Mouse (Mus musculus): ENCODE measurements around the gene Slc23a4. TPM values are rescaled to one million over a fixed set of nuclear protein-coding genes. Genes with fewer than 3 reads are reported as not detected.

Slc23a4 gene
- total RNA-seq (2015) (0.36 TPM in 1 of 2 replicates, not detected in the other), total RNA-seq (2017) (0.11 and 0.73 TPM in 2 replicates)

GRCm38 (mm10) chr6:34988081-34988761, at the start of gene Slc23a4:
Gene Slc23a4, minus strand, starts transcription at chr6:34988404.
- ATAC-seq (ENCODE audit: poor library complexity, severe bottlenecking) = 0 out of 2 replicates have a peak, but pooled peaks have one; percentile 21

GRCm38 (mm10) chr6:35033341-35033740, 45.1 kb upstream of the Slc23a4 start:
- no peak for ATAC-seq (ENCODE audit: poor library complexity, severe bottlenecking)

- ATAC-seq (ENCODE audit: poor library complexity, severe bottlenecking) = no peak
Measured at GRCm38 (mm10) chr6:35032704-35033103, 44.5 kb upstream of the Slc23a4 start.

- ATAC-seq (ENCODE audit: poor library complexity, severe bottlenecking) = no peak
Measured at GRCm38 (mm10) chr6:35030811-35031210, 42.6 kb upstream of the Slc23a4 start.

- ATAC-seq (ENCODE audit: poor library complexity, severe bottlenecking) = no peak
Measured at GRCm38 (mm10) chr6:35030226-35030625, 42.0 kb upstream of the Slc23a4 start.

GRCm38 (mm10) chr6:35028023-35028422, 39.8 kb upstream of the Slc23a4 start:
- no peak for ATAC-seq (ENCODE audit: poor library complexity, severe bottlenecking)

GRCm38 (mm10) chr6:35027257-35027656, 39.1 kb upstream of the Slc23a4 start:
- ATAC-seq (ENCODE audit: poor library complexity, severe bottlenecking) = no peak

GRCm38 (mm10) chr6:35016624-35017023, 28.4 kb upstream of the Slc23a4 start:
- no peak for ATAC-seq (ENCODE audit: poor library complexity, severe bottlenecking)

- ATAC-seq (ENCODE audit: poor library complexity, severe bottlenecking) = no peak
Measured at GRCm38 (mm10) chr6:35011953-35012352, 23.7 kb upstream of the Slc23a4 start.

- no peak for ATAC-seq (ENCODE audit: poor library complexity, severe bottlenecking)
Measured at GRCm38 (mm10) chr6:35010705-35011104, 22.5 kb upstream of the Slc23a4 start.

GRCm38 (mm10) chr6:35002261-35002669, 14.1 kb upstream of the Slc23a4 start:
- no peak for ATAC-seq (ENCODE audit: poor library complexity, severe bottlenecking)

GRCm38 (mm10) chr6:34999101-34999500, 10.9 kb upstream of the Slc23a4 start:
- ATAC-seq (ENCODE audit: poor library complexity, severe bottlenecking) = no peak

- no peak for ATAC-seq (ENCODE audit: poor library complexity, severe bottlenecking)
Measured at GRCm38 (mm10) chr6:34996496-34996895, 8.3 kb upstream of the Slc23a4 start.

GRCm38 (mm10) chr6:34995265-34995681, 7.1 kb upstream of the Slc23a4 start:
- ATAC-seq (ENCODE audit: poor library complexity, severe bottlenecking) = peak; percentile 92

GRCm38 (mm10) chr6:34994692-34995091, 6.5 kb upstream of the Slc23a4 start:
- ATAC-seq (ENCODE audit: poor library complexity, severe bottlenecking) = peak; percentile 26

- no peak for ATAC-seq (ENCODE audit: poor library complexity, severe bottlenecking)
Measured at GRCm38 (mm10) chr6:34989263-34989662, 1.1 kb upstream of the Slc23a4 start.

- ATAC-seq (ENCODE audit: poor library complexity, severe bottlenecking) = peak; percentile 54; the same call in 1 of the 2 replicates
Measured at GRCm38 (mm10) chr6:34987085-34987645, 1.0 kb downstream of the Slc23a4 start.

- no peak for ATAC-seq (ENCODE audit: poor library complexity, severe bottlenecking)
Measured at GRCm38 (mm10) chr6:34980661-34981060, 7.5 kb downstream of the Slc23a4 start.

- ATAC-seq (ENCODE audit: poor library complexity, severe bottlenecking) = no peak
Measured at GRCm38 (mm10) chr6:34979291-34979690, 8.9 kb downstream of the Slc23a4 start.

GRCm38 (mm10) chr6:34971181-34971580, 17.0 kb downstream of the Slc23a4 start:
- ATAC-seq (ENCODE audit: poor library complexity, severe bottlenecking) = no peak

- ATAC-seq (ENCODE audit: poor library complexity, severe bottlenecking) = peak; percentile 35
Measured at GRCm38 (mm10) chr6:34965819-34966539, 22.2 kb downstream of the Slc23a4 start.

- peak; percentile 97 for ATAC-seq (ENCODE audit: poor library complexity, severe bottlenecking)
Measured at GRCm38 (mm10) chr6:34964550-34964949, 23.7 kb downstream of the Slc23a4 start.

Measured in megakaryocyte, adult 5-6 weeks (primary cell).